Mouse (Mus musculus) CH12.LX (cell line): ENCODE results near the gene Cap2. TPM values are rescaled to one million over a fixed set of nuclear protein-coding genes. Genes with fewer than 3 reads are reported as not detected.

ENCODE experiments used
- DNase-seq: peaks from one replicate; pipeline ENCODE4 v3.0.0-alpha.2; 2013; ENCODE audit errors: extremely low read depth
- H3K27ac ChIP-seq: 2 replicates; pipeline ENCODE4 v1.5.1; 2012; ENCODE audit warnings: low read depth, mild to moderate bottlenecking, control low read depth, moderate library complexity; ENCODE audit not compliant: insufficient read depth
- H3K27me3 ChIP-seq: replicated peaks from 2 replicates; pipeline ENCODE3; 2012; ENCODE audit warnings: inconsistent platforms
- H3K36me3 ChIP-seq, 2 experiments: replicated peaks in 1 of 2; 2 replicates each; pipeline versions ENCODE3 to v1.6.1; 2012; ENCODE audit warnings: inconsistent platforms in 1 of 2, low read length in 1 of 2, mild to moderate bottlenecking in 1 of 2, mixed read lengths in 1 of 2, moderate library complexity in 1 of 2; ENCODE audit not compliant: control insufficient read depth in 1 of 2, insufficient read depth in 1 of 2
- H3K4me1 ChIP-seq, 2 experiments: 2 replicates each; pipeline ENCODE4 v1.6.1; 2012; ENCODE audit warnings: inconsistent platforms in 1 of 2, moderate library complexity in 1 of 2; ENCODE audit not compliant: insufficient read depth in 2 of 2, control insufficient read depth in 1 of 2
- H3K4me2 ChIP-seq: 2 replicates; pipeline ENCODE4 v1.6.1; 2012; ENCODE audit warnings: low read depth, mild to moderate bottlenecking, control low read depth; ENCODE audit not compliant: poor library complexity, insufficient read depth, severe bottlenecking
- H3K4me3 ChIP-seq, 3 experiments: fragments of 150-350 bp in 1 of 3; sonication (generic) in 1 of 3; replicated peaks in 1 of 3; 2 replicates each; pipeline versions ENCODE3 to v1.5.1; 2011 to 2012; ENCODE audit warnings: low read depth in 2 of 3, low read length in 2 of 3, mild to moderate bottlenecking in 2 of 3, moderate library complexity in 2 of 3, control low read depth in 1 of 3, improper control_type of control experiment in 1 of 3, inconsistent platforms in 1 of 3, mixed read lengths in 1 of 3; ENCODE audit not compliant: poor library complexity in 1 of 3
- H3K79me2 ChIP-seq: replicated peaks from 2 replicates; pipeline ENCODE4 v1.6.1; 2012; ENCODE audit warnings: mild to moderate bottlenecking, moderate library complexity; ENCODE audit not compliant: control insufficient read depth, poor library complexity, insufficient read depth, severe bottlenecking; ENCODE audit errors: extremely low read depth
- H3K9ac ChIP-seq: 2 replicates; pipeline ENCODE4 v1.6.1; 2012; ENCODE audit warnings: low read depth, mild to moderate bottlenecking, control low read depth, moderate library complexity; ENCODE audit not compliant: insufficient read depth
- H3K9me3 ChIP-seq: replicated peaks from 2 replicates; pipeline ENCODE3; 2012; ENCODE audit warnings: low read length, inconsistent platforms, mixed read lengths
- BHLHE40 ChIP-seq: IDR thresholded peaks from 2 replicates; pipeline ENCODE4 v1.6.1; 2011; ENCODE audit warnings: mild to moderate bottlenecking, low read depth, low read length, improper control_type of control experiment
- E2F4 ChIP-seq: IDR thresholded peaks from 2 replicates; pipeline ENCODE4 v1.6.1; 2011; ENCODE audit warnings: low read depth, low read length, improper control_type of control experiment; ENCODE audit not compliant: insufficient replicate concordance
- ELF1 ChIP-seq: IDR thresholded peaks from 2 replicates; pipeline ENCODE4 v1.6.1; 2014; ENCODE audit warnings: low read depth, mild to moderate bottlenecking, inconsistent platforms, low read length, improper control_type of control experiment
- JUN ChIP-seq: IDR thresholded peaks from 2 replicates; pipeline ENCODE4 v1.6.1; 2011; ENCODE audit warnings: low read depth, mild to moderate bottlenecking, low read length, improper control_type of control experiment, moderate library complexity; ENCODE audit not compliant: insufficient read depth
- MAFK ChIP-seq: IDR thresholded peaks from 2 replicates; pipeline ENCODE4 v1.6.1; 2011; ENCODE audit warnings: low read length, improper control_type of control experiment; ENCODE audit not compliant: insufficient replicate concordance
- MAZ ChIP-seq: IDR thresholded peaks from 2 replicates; pipeline ENCODE4 v1.6.1; 2012; ENCODE audit warnings: low read depth, mild to moderate bottlenecking, inconsistent platforms, low read length, improper control_type of control experiment, moderate library complexity
- MEF2A ChIP-seq: IDR thresholded peaks from 2 replicates; pipeline ENCODE4 v1.6.1; 2014; ENCODE audit warnings: low read depth, mild to moderate bottlenecking, inconsistent platforms, low read length, improper control_type of control experiment, borderline replicate concordance
- MYC ChIP-seq: IDR thresholded peaks from 2 replicates; pipeline ENCODE4 v1.6.1; 2011; ENCODE audit warnings: low read depth, mild to moderate bottlenecking, improper control_type of control experiment, low read length
- NELFE ChIP-seq: IDR thresholded peaks from 2 replicates; pipeline ENCODE4 v1.6.1; 2011; ENCODE audit warnings: low read depth, low read length, improper control_type of control experiment
- PAX5 ChIP-seq: IDR thresholded peaks from 2 replicates; pipeline ENCODE4 v1.6.1; 2012; ENCODE audit warnings: low read length, inconsistent platforms, mixed read lengths
- POLR2A ChIP-seq: IDR thresholded peaks from 2 replicates; pipeline ENCODE4 v1.6.1; 2011; ENCODE audit warnings: low read depth, mild to moderate bottlenecking, improper control_type of control experiment, low read length
- POLR2AphosphoS2 ChIP-seq: IDR thresholded peaks from 2 replicates; pipeline ENCODE4 v1.6.1; 2011; ENCODE audit warnings: low read depth, low read length, improper control_type of control experiment
- RAD21 ChIP-seq: IDR thresholded peaks from 2 replicates; pipeline ENCODE4 v1.6.1; 2011; ENCODE audit warnings: low read depth, mild to moderate bottlenecking, low read length, improper control_type of control experiment, moderate library complexity
- UBTF ChIP-seq: IDR thresholded peaks from 2 replicates; pipeline ENCODE4 v1.6.1; 2012; ENCODE audit warnings: low read depth, mild to moderate bottlenecking, inconsistent platforms, low read length, improper control_type of control experiment, moderate library complexity
- USF2 ChIP-seq: conservative IDR thresholded peaks from 2 replicates; pipeline ENCODE4 v1.6.1; 2011; ENCODE audit warnings: low read depth, low read length, improper control_type of control experiment
- ZKSCAN1 ChIP-seq: IDR thresholded peaks from 2 replicates; pipeline ENCODE4 v1.6.1; 2012; ENCODE audit warnings: low read depth, inconsistent platforms, low read length, improper control_type of control experiment, borderline replicate concordance
- dilution Hi-C: fragments of 300-500 bp; cut with MboI; formaldehyde crosslinking; loops from 2 replicates; pipeline ENCODE4 v1.14.3; 2020; ENCODE audit warnings: low sequenced_read_pairs; ENCODE audit not compliant: extremely low pct_unique_long_range_greater_than_20kb, extremely low pct_ligation_motif_present
- in situ Hi-C: fragments of 300-500 bp; cut with MboI; formaldehyde crosslinking; loops from 3 replicates; pipeline ENCODE4 v1.14.3; 2019; ENCODE audit warnings: low sequenced_read_pairs, low pct_ligation_motif_present, low pct_unique_long_range_greater_than_20kb, mixed read lengths
- polyA plus RNA-seq: library from polyadenylated mRNA; unstranded; fragments of >175 nt; gene quantifications from 2 replicates; pipeline ENCODE4 v1.2.1, GENCODE M21; 2012; ENCODE audit warnings: low read depth; ENCODE audit not compliant: insufficient read length
- total RNA-seq, 2 experiments: library from RNA; depleted of rRNA; stranded (reverse); fragments of 300-350 nt in 1 of 2; fragments of >200 nt in 1 of 2; gene quantifications; 2 replicates each; pipeline ENCODE4 v1.2.3; 2012 to 2014

The Cap2 gene
- total and polyA plus RNA-seq, 3 experiments = 0.04 to 0.11 TPM; not detected in 1

GRCm38 (mm10) chr13:46508823-46509222 is 7.2 kb downstream of the Cap2 start:
- Histone ChIP-seq H3K4me3 (no peak overlapping the region), H3K27me3 (no peaks in the 10 kb centered on the region), H3K4me2 (no peak overlapping the region), H3K27ac (no peak overlapping the region), H3K9me3 (peaks cover 5% of the 10 kb centered on the region), H3K4me1 (no peaks in the 10 kb centered on the region), H3K79me2 (no peaks in the 10 kb centered on the region), H3K36me3 (no peaks in the 10 kb centered on the region), H3K9ac (no peak overlapping the region)
- in situ Hi-C loops (no loop called here), dilution Hi-C loops (no loop called here)
- TF ChIP-seq MAFK (no peak), POLR2AphosphoS2 (no peak), MEF2A (no peak), BHLHE40 (no peak), RAD21 (no peak)
- no peak for DNase-seq

- H3K9me3 ChIP-seq = peaks cover 5% of the 10 kb centered on the region
- H3K4me1 ChIP-seq = peaks cover 2 to 10% of the 10 kb centered on the region in 2 experiments
- H3K79me2 ChIP-seq = no peaks in the 10 kb centered on the region
- DNase-seq = no peak
- no peak overlapping the region for H3K4me3 ChIP-seq
- in situ Hi-C loops = no loop called here
- H3K9ac ChIP-seq = no peak overlapping the region
- dilution Hi-C loops = no loop called here
- TF ChIP-seq POLR2A (no peak), E2F4 (no peak), NELFE (no peak), POLR2AphosphoS2 (no peak), ELF1 (no peak), JUN (no peak), RAD21 (no peak), MYC (no peak), ZKSCAN1 (no peak), MAZ (no peak), USF2 (no peak), UBTF (no peak), MAFK (no peak), PAX5 (no peak)
- H3K4me2 ChIP-seq = no peak overlapping the region
- no peaks in the 10 kb centered on the region for H3K27me3 ChIP-seq
- H3K27ac ChIP-seq = no peak overlapping the region
- no peaks in the 10 kb centered on the region for H3K36me3 ChIP-seq
Observed at GRCm38 (mm10) chr13:46510460-46510859, 8.8 kb downstream of the Cap2 start.
